Mouse (Mus musculus) left cerebral cortex, postnatal 25 days (tissue): ENCODE data around the gene Magi2. TPM values are rescaled to one million over a fixed set of nuclear protein-coding genes. Genes with fewer than 3 reads are reported as not detected.
A peak's percentile ranks its signal among the peaks of the same experiment; 100 is the strongest.
"Not testable (repeated sequence)": the region's sequence is repeated elsewhere in the genome, so short reads cannot be mapped to it uniquely, and the experiment has no call there.

ENCODE experiments used
- DNase-seq, 2 experiments: peaks; one replicate each; pipeline ENCODE4 v3.0.0; 2022; ENCODE audit warnings: low spot score in 2 of 2, mixed read lengths in 1 of 2
- intact Hi-C: fragments of 180-260 bp; cut with DNase I; formaldehyde crosslinking; loops from one replicate; pipeline ENCODE4 v1.15.1; 2025
- total RNA-seq, 2 experiments: library from RNA; stranded (reverse); gene quantifications; 2 replicates each; pipeline ENCODE4 v1.2.3; 2021

Gene Magi2
- total RNA-seq, 2 experiments from 2014 or later, result 118 to 120 TPM

DNA sequence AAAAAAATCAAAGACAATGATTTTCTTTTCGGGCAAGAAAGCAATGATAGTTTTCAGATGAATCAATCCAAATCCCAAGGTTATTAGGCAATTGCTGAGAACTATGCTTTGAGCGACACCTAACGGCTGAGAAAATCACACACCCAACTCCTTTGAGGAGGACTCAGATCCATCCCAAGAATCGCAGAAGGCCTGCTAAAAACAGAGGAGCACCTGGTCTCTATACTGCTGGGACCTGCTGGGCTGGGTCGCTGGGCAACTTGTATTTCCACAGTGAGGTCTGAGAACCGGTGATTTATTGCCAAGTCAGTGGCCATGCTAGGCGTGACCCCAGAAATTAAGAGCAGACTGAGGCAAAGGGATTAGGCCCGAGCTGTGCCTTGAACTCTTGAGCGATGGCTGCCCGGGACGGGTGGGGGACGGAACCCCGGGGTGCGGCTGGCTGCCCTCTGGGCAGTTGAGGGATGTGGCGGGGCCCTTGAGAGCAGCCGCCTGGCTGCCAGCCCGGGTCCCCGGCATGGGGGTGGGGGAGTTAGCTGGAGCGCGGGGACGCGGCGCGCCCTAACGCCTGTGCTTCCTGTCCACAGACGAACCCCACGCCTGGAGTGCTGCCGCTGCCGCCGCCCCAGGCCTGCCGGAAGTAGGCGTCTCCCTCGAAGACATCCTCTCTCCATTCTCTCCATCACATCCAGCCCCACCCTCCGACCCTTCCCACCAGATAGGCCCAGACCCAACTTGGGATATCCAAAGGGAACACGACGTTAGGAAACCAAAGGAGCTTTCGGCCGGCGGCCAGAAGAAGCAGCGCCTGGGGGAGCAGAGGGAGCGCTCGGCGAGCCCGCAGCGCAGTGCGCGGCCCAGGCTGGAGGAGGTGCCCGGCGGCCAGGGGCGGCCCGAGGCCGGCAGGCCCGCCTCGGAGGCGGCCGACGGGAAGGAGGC is 1474.9 kb downstream of the Magi2 start:
- peak; percentile 86 to 92 for DNase-seq
- intact Hi-C loops, result loop anchor here (5.0 kb wide), 2 partner anchors 794 to 1179 kb away; no protein-coding TSS in a partner anchor

DNA sequence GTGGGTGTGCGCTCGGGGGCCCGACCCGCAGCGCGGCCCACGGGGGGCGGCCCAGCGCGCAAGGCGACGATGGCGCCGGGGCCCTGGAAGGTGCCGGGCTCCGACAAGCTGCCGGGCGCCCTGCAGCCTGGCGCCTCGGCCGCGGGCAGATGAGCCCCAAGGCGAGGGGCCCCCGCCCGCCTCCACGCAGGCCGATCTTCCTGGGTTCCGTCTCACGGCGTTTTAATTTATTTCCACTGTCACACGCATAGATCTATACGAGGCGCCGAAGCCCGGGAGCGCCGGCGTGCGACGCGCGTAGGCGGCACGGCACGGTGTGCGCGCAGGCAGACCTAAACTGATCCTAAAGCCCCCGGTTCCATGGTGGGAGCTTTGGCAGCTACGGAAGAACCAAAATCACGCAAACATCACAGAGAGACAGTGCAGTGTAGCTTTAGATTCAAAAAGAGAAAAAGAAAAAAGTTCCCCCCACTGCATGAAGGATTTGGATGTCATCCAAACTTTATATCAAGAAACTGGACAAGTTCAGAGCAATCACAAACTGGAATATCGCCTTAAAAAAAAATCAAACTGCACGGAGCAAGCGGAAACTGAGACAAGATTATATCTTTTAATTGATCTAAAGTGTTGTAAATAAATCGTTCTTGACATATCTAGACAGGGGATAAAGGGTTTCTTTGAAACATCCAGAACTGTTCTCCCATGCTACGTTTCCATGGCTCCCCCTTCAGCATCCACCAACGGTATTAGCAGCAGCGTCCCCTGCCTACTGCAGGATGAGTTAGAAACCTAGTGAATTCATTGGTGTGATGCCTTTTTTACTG is 1475.9 kb downstream of the Magi2 start:
- intact Hi-C loops, result loop anchor here (5.0 kb wide), 2 partner anchors 795 to 1180 kb away; no protein-coding TSS in a partner anchor

DNA sequence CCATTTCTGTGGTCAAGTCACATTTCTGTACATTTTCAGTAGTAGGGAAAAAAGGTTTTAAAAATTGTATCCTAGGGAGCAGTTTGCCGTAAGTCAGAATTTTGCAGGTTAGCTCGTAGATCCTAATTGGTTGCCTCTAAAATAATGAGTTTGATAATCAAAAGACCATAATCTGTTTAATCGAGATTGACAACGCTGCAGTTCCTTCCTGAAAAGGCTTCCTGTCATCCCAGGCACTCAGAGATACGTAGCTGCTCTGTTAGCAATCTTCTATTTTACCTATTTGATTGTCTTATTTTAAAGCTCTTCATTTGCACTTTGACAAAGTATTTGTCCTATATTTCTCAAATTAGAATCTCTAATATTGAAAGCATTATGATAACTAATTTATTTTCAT is 1476.5 kb downstream of the Magi2 start:
- DNase-seq, result no peak
- intact Hi-C loops, result loop anchor here (5.0 kb wide), 2 partner anchors 796 to 1181 kb away; no protein-coding TSS in a partner anchor

More for the DNA sequence above, 1475.9 kb downstream of the Magi2 start:
- peak; percentile 65 to 69 for DNase-seq

DNA sequence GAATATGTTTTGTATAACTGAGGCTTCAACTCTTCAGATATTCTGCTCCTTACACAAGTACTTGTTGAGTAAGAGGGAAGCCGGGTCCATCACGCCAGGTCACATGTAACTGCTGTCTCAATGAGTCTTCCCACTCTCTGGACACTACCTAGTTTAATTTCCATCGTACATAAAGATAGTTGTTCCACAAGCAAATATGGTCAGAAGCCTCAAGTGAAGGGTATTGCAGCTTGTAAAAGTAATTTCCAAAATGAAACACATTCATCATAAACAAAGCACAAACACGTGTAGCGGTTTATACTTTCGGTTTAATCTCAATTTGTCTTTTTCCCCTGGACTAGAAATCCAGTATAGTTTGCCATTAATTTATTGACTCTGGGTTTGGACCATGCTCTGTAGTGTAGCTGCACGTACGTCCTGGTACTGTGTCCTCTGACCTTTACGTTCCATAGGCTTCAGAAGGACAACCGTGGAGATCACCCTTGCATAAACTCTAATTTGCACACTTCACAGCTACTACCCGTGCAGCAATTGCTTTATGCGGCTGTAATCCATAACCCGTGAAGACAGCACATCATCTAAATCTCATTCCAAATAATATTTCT is 1477.2 kb downstream of the Magi2 start:
- no peak for DNase-seq
- intact Hi-C loops, result loop anchor here (5.0 kb wide), 2 partner anchors 797 to 1182 kb away; no protein-coding TSS in a partner anchor

DNA sequence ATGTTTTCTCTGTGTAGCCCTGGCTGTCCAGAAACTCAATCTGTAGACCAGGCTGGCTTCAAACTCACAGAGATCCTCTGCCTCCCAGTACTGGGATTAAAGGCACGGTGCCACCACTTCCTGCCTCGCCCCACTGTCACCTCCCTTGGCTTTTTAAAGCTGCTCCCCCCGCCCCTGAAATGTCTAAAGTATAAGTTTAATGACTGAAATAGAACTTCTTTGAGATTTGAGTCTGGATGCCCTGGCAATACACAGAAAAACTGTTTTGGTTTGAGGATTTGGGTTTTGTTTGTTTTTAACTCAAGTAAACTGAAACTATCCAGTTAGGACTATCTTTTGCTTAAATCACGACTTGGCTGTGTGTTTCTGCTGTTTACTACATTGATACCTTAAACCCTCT is 1478.0 kb downstream of the Magi2 start:
- intact Hi-C loops, result loop anchor here (5.0 kb wide), 2 partner anchors 798 to 1183 kb away; no protein-coding TSS in a partner anchor
- DNase-seq, result no peak

DNA sequence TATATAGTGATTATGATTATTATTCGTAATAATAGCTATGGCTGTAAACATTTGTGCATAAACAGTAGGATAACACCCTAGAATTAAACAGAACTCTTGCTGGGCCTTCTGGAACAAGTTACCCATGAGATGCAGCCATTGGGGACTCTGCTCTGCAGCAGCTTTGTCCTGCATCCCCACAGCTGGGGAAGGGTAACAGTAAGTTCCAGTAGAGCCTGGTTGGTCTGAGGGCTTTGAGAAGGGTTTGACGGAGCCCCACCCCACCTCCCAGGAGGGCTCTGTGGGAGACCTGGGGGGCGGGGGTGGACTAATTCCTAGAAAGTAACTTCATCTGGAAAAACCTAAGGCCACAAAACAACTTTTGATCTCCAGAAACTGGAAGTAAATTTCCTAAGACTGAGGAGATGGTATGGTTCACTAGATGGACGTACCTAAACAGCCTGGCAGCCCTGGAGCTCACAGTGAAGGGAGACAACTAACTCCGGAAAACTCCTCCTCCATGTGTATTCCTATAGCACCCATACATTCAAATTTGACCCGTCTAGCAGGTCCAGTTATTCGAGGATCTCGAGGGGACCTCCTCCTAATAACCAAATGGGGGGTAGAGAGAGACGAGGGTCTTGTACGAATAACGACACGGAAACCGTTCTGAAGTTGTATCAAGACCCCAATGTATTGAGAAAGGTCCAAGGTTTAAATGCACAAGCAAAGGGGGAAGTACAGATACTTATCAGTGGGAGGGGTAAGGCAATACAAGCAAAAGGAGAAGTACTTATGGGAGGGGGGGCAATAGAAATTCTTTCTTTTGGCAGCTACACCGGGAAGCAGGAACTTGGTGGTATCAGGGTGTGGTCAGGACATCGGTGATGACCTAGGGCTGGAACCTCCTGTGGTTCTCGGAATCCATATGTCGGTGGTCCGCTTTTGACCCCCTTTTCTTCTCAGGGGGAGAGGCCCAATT is 1479.8 kb downstream of the Magi2 start:
- DNase-seq, intact Hi-C loops: not testable (repeated sequence)

DNA sequence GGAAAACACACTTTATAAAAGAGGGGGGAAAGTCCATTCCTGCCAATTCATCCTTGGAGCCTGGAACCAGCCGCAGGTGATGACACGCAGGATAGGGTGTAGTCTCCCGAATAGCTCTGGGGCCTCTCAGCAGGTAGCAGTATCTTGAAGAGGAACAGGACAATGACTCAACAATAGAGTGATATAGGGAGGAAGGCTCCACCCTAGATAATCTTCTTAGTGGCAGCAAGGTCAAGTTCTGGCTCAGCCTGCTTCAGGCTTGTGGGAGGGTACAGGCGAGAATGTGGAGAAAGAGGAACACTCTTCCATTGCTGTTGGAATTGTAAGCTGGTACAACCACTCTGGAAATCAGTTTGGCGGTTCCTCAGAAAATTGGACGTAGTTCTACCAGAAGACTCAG is 1484.0 kb downstream of the Magi2 start:
- DNase-seq, intact Hi-C loops: not testable (repeated sequence)

DNA sequence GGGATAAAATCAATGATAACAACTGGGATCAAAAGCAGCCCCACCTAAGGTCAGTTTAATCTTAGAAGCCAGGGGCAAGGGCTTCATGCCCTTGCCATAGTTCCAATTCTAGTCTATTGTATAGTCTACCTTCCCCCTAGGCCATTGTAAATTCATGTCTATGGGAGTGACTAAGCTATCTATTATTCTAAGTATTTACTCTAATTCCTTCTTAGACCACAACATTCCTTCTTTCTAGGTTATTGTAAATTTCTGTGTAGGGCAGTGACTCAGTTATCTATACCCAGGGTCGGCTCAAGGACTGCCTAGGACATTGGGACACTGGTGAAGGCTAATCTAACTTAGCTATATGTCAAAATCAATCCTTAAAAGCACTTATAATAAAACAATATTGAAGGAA is 1487.8 kb downstream of the Magi2 start:
- intact Hi-C loops, DNase-seq: not testable (repeated sequence)

DNA sequence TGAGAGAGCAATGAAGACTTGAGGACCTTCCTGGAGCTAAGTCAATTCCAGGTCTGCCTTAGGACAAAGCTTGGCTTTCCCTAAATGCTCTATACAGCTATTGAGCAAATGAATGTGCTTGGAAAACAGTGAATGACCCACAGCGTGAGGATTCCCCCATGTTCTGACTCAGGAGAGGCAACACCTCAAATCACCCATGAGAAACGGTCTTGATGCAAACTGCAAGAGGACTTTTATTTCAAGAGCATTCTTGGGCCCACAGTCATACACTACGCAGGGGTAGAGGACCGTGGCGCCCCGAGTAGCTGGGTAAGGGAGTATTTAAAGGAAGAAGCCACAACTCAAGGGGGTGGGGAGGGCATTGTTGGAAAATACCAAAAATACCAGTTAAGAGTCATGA is 1489.1 kb downstream of the Magi2 start:
- DNase-seq, intact Hi-C loops: not testable (repeated sequence)

DNA sequence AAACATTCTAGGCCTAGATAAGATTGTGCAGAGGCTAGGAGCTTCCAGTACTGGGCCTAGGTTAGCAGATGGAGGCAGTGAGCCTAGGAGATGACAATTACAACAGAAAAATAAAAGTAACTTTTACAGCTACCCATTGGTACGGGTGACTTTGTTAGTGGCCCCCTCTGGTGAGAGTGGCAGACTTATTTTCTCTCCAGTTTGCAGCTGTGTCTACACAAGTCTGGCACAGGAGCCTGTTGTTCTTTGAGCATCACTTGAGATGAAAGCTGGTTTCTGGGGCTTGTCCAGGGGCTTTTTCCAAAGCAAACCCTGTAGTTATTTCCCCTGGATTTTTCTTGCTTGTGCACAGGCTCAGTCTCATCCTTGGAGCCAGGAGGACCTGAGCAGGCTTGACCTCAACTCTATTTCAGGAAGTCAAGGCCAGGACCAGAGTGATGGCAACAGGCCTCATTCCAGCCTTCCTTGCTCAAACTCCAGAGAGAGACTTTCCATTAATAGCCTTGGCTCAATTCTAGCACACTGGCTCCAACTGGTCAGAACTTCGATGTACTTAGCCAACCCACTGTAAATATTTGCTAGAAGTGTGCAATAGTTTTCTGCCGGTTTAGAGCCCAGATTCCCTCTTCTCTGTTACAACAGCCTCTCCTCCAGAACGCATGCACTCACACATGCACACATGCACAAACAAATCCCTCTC is 1493.5 kb downstream of the Magi2 start:
- intact Hi-C loops, result no loop called here
- DNase-seq, result no peak

DNA sequence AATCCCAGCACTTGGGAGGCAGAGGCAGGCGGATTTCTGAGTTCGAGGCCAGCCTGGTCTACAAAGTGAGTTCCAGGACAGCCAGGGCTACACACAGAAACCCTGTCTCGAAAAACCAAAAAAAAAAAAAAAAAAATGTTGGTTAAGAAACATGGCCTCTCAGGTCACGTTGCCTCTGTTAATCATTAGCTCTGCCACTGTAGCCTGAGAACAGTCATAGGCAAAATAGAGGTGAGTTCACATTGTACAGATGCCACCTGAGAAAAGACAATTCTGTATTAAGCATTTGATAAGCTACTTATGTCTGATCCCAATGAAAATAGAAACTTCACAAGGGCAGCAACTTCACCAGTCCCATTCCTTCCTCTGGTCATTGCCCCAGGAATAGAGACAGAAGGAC is 1496.4 kb downstream of the Magi2 start:
- DNase-seq, intact Hi-C loops: not testable (repeated sequence)

DNA sequence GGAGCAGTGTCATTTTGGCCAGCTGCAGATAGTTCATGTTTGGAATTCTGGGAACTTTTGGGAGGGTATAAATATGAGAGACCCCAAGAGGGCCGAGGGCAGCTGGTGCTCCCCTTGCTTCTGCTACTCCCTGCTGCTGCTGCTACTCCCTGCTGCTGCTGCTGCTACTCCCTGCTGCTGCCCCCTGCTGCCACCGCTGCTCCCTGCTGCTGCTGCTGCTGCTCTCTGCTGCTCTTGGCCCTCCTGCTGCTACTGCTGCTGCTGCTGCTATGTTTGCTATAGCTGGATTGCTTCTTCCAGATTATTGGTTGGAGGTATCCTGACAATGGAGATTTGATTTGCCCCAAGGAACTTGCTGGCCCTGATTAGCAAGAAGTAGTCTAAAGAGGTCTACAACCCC is 1512.0 kb downstream of the Magi2 start:
- intact Hi-C loops, result no loop called here
- no peak for DNase-seq

DNA sequence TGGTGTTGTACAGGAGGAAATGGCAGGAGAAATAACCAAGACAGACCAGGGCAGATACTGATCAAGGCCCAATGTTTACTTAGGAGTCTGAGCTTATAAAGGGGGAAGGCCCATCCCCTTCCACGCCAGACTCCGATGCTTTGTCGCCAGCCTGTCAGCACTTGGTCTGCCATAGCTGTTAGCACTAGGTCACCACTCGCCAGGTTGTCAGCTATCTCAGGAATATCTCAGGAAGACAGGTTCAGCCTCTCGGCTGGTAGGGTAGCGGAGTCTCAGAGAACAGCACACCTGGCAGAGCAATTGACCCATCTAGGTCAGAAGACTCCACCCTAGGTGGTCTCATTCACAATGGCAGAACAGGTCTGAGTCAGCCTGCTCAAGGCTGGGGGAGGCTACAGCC is 1514.4 kb downstream of the Magi2 start:
- intact Hi-C loops, result no loop called here
- no peak for DNase-seq

DNA sequence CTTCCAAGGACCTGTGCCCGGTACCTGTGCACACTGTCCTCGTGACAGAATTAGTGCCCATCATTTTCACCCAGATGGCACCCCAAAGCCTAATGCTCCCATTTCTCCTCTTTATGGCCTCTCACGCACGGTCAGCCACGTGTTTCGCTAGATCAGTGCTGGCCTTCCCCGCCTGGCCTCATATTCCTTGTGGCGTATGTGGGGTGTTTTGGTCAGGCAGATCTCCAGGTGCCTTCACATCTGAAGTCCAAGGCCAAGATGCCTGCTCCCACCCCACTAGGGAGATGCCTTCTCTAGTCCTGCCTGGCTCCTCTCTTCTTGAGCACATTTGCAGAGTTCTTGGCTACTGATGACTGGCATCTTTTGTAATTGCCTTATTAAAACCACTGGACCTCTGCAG is 1515.1 kb downstream of the Magi2 start:
- DNase-seq, result no peak
- intact Hi-C loops, result no loop called here

DNA sequence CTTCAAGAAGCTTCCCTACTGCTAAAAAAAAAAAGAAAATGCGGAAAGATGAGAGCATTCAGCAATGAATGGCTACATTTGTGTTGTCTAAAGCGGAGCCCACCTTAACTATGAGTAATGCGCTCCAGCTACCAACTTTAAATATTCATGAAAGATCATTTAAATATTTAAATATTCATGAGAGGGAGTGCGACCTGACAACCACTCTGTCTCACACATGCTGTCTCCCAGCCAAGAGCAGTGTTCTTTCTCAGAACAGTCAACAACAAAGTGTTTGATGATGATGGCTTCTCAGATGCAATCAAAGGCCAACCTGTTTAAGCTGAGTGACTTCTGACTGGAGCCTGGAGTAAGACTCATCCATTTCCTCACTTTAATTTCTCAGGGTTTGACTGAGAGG is 1521.3 kb downstream of the Magi2 start:
- DNase-seq, result no peak
- intact Hi-C loops, result no loop called here

DNA sequence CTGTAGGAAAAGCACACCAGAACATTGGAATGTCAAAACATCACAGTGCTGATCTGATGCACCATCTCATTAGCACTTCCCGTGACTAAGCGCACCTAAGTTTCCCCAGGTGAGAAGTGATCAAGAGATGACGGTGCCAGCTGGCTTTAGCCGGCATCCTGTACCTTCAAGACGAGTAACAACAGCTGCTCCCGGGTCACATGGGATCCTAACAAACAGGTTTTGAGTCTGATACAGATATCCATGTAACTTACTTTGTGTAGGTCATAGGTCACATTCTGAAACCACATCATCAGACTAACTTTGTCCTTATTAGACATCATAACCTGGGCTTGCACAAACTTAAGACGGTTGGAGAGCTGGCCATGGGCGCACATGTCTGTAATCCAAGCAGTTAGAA is 1522.0 kb downstream of the Magi2 start:
- no peak for DNase-seq
- intact Hi-C loops, result no loop called here

DNA sequence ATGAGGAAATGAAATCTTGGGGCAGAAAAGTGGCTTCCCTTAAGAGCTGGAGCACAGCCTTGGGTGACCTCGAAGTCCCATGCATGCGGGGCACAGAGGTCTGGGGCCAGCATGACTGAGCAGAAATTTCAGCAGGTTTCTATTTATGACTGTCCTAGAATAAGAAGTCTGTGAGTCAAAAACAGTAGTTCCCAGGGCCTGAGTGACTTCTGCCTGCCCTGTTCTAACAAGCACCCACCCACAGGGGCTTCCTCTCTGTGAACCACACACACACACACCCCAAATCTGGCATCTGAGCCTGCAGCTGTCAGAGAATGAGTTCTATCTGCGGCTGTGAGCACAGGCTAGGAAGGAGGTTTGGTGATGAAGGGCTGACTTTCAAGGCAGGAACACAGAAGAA is 1522.7 kb downstream of the Magi2 start:
- intact Hi-C loops, result no loop called here
- no peak for DNase-seq

DNA sequence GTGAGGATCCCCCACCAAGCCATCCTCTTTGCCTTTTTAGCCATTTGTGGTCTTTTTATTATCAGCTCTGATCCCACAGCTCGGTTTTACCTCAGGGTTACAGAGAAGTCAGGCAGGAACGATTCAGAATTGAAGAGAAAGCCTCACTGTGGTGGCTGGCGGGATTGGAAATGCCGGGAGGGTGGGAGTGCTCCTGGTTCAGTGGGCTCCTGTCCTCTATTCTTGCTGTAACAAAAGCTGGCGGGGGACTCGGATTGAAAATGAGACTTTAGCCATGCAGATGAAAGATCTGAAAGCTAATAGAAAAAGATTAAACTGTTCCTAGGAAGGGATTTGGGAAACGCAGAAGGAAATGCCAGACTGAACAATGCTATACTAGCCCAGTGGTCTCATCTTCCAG is 1524.2 kb downstream of the Magi2 start:
- no peak for DNase-seq
- intact Hi-C loops, result no loop called here
